23 mouse cellular contexts compared by ENCODE assay signal in the genomic region with DNA sequence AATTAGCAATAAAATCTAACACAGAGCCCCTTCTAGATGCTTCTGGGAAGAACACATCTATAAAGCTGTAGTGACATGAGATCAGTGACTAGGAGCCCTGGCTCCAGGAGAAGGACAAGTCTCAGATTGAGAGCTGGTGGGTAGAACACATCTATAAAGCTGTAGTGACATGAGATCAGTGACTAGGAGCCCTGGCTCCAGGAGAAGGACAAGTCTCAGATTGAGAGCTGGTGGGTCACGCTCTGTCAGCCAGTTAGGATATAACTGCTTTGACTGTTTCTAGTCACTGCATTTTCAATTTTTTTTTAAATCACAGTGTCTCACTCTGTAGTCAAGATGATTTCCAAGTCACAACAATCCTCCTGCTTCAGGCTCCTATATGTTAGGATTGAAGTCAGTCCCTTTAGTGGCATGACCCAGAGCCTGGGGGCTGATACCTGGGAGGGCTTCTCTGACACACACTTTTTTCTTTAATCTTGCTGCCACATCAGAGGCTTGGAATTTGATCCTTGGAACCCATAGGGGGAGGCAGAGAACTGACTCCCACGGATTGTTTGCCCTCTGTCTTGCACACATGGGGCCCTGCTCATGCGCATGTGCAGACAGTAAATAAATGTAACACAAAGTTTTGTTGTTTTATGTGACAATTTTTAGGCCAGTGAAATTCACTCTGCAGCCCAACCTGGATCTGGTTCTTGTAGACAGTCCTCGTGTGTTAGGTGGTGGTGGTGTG. TPM values are rescaled to one million over a fixed set of nuclear protein-coding genes. Genes with fewer than 3 reads are reported as not detected.
"Had no signal": no experiment of that assay in that cellular context is flagged by ENCODE, and none has a peak within 500 bp of the region (broad histone marks: within the 10 kb centered on the region; RNA-seq: fewer than 3 reads in every experiment).

No protein-coding gene starts in this region.

- H3K9ac ChIP-seq: limb, embryonic 13.5 days; liver, embryonic 13.5 days; midbrain, embryonic 13.5 days; neural tube, embryonic 13.5 days; stomach, embryonic 15.5 days had no signal

- H3K9me3 ChIP-seq: limb, embryonic 10.5 days; limb, embryonic 13.5 days; liver, embryonic 13.5 days; midbrain, embryonic 13.5 days; neural tube, embryonic 13.5 days; stomach, embryonic 15.5 days had no signal

- H3K27me3 ChIP-seq: limb, embryonic 13.5 days; liver, embryonic 13.5 days; midbrain, embryonic 13.5 days; neural tube, embryonic 13.5 days; stomach, embryonic 15.5 days had no signal

- H3K4me3 ChIP-seq: limb, embryonic 10.5 days; limb, embryonic 13.5 days; liver, embryonic 13.5 days; midbrain, embryonic 10.5 days; midbrain, embryonic 13.5 days; myocyte; neural tube, embryonic 13.5 days; stomach, embryonic 15.5 days had no signal

- DNase-seq: kidney, postnatal 10 days; liver; liver, embryonic 13.5 days; lung, adult 2 months; lung, postnatal 14 days; lung, postnatal 4 days; retina, postnatal 1 day; right cerebral cortex, postnatal 25 days; spleen, adult 18-20 months; thymus, adult 18-20 months; thymus, postnatal 14 days; thymus, postnatal 4 days had no signal

- H3K4me2 ChIP-seq: limb, embryonic 13.5 days; liver, embryonic 13.5 days; midbrain, embryonic 13.5 days; neural tube, embryonic 13.5 days; stomach, embryonic 15.5 days had no signal

- ATAC-seq: midbrain, embryonic 13.5 days; midbrain, embryonic 16.5 days had no signal

- H3K36me3 ChIP-seq: limb, embryonic 10.5 days; limb, embryonic 13.5 days; liver, embryonic 13.5 days; midbrain, embryonic 10.5 days; midbrain, embryonic 13.5 days; neural tube, embryonic 13.5 days; stomach, embryonic 15.5 days had no signal

- H3K4me1 ChIP-seq: limb, embryonic 10.5 days; limb, embryonic 13.5 days; liver, embryonic 13.5 days; midbrain, embryonic 10.5 days; midbrain, embryonic 13.5 days; neural tube, embryonic 13.5 days; stomach, embryonic 15.5 days had no signal

- H3K27ac ChIP-seq: limb, embryonic 10.5 days; limb, embryonic 13.5 days; liver, embryonic 13.5 days; midbrain, embryonic 10.5 days; midbrain, embryonic 13.5 days; neural tube, embryonic 13.5 days; stomach, embryonic 15.5 days had no signal

RNA-seq across cellular contexts. Expression of gene Gm30302, which starts 50.9 kb away (rescaled TPM):
- polyA plus RNA-seq: intestine, embryonic 14.5 days; limb, embryonic 10.5 days; limb, embryonic 13.5 days; liver, embryonic 13.5 days; liver, embryonic 16.5 days; lung, adult 2 months; lung, embryonic 16.5 days; midbrain, embryonic 10.5 days; midbrain, embryonic 13.5 days; midbrain, embryonic 16.5 days; myocyte; neural tube, embryonic 13.5 days; stomach, embryonic 15.5 days had no signal
